Mouse (Mus musculus) testis, adult 2 months (tissue): ENCODE results near the gene Alpk1.
A peak's percentile ranks its signal among the peaks of the same experiment; 100 is the strongest.

ENCODE experiments used
- CTCF ChIP-seq: fragments of 200-500 bp; IDR thresholded peaks from 2 replicates; pipeline ENCODE4 v1.5.1; 2012; ENCODE audit warnings: low read depth, mild to moderate bottlenecking, inconsistent platforms, low read length, moderate library complexity; ENCODE audit not compliant: control insufficient read depth, insufficient read depth, insufficient replicate concordance
- POLR2A ChIP-seq: fragments of 200-500 bp; IDR thresholded peaks from 2 replicates; pipeline ENCODE4 v1.6.1; 2012; ENCODE audit warnings: low read depth, mild to moderate bottlenecking, inconsistent platforms, low read length, moderate library complexity; ENCODE audit not compliant: control insufficient read depth

GRCm38 (mm10) chr3:127780021-127780644 lies at the start of gene Alpk1:
- TF ChIP-seq CTCF, result peak; percentile 49; the same call in 1 of the 2 replicates
- no peak for TF ChIP-seq POLR2A
